Mouse (Mus musculus) G1E (cell line): Measurements from ENCODE around the gene Pnliprp2.

Experiments used
- CTCF ChIP-seq: IDR thresholded peaks from 2 replicates; pipeline ENCODE4 v1.5.1; 2012; ENCODE audit warnings: low read depth, low read length, inconsistent platforms, mixed read lengths
- GATA1 ChIP-seq: IDR thresholded peaks from 2 replicates; pipeline ENCODE4 v1.6.1; 2012; ENCODE audit warnings: borderline replicate concordance, low read length, inconsistent platforms, mixed read lengths
- GATA2 ChIP-seq: IDR thresholded peaks from 2 replicates; pipeline ENCODE4 v1.6.1; 2012; ENCODE audit warnings: low read depth, low read length, inconsistent platforms, borderline replicate concordance
- POLR2AphosphoS5 ChIP-seq: IDR thresholded peaks from 2 replicates; pipeline ENCODE4 v1.6.1; 2012; ENCODE audit warnings: low read depth, low read length, inconsistent platforms; ENCODE audit not compliant: insufficient replicate concordance
- TAL1 ChIP-seq: conservative IDR thresholded peaks from 2 replicates; pipeline ENCODE4 v1.6.1; 2012; ENCODE audit warnings: low read depth, low read length, inconsistent platforms, mixed read lengths

GRCm38 (mm10) chr19:58762316-58762715, 2.8 kb downstream of the Pnliprp2 start:
- TF ChIP-seq CTCF = no peak
- no peak for TF ChIP-seq POLR2AphosphoS5
- no peak for TF ChIP-seq TAL1
- no peak for TF ChIP-seq GATA2
- no peak for TF ChIP-seq GATA1
